Mouse (Mus musculus) spleen, adult 18-20 months (tissue): ENCODE results near the gene Hccs.
"Not testable (repeated sequence)": the region's sequence is repeated elsewhere in the genome, so short reads cannot be mapped to it uniquely, and the experiment has no call there.

Experiments used
- DNase-seq, 2 experiments: peaks; one replicate each; pipeline ENCODE4 v3.0.0; 2022; ENCODE audit warnings: mixed read lengths in 2 of 2

Gene Hccs

DNA sequence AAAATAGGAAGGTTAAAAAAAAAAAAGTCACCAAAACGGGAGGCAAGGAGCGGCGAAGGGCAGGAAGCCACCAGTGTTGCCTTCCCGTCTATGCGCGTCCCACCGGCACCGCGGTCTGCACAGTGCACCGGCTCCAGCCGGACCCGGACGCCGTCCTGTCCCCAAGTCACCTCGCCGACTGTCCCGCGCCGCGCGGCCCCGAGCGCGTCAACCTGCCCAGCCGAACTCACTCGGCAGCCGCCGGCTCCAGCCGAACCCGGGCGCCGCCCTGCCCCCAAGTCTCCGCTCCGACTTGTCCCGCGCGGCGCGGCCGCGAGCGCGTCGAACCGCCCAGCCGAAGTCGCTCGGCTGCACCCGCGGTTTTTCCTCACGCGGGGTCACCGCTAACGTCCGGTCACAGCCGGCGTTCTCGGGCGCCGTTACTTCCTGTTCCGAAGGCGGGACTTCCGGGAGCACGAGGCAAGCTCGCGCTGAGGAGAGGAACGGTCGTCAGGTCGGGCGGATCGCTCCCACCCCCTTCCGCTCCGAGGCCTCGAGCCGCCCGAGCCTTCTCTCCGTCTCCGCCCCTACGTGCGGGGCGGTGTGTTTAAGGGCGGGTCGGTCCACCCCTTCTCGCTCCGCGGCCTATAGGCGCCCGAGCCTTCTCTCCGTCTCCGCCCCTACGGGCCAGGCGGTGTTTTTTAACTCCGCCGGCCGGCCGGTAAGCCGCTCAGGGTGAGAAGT, at the start of gene Hccs:
Gene Hccs (minus strand): TSS at position 428 of the 723 bp plus-strand sequence.
- peak; percentile 71 to 82 for DNase-seq

DNA sequence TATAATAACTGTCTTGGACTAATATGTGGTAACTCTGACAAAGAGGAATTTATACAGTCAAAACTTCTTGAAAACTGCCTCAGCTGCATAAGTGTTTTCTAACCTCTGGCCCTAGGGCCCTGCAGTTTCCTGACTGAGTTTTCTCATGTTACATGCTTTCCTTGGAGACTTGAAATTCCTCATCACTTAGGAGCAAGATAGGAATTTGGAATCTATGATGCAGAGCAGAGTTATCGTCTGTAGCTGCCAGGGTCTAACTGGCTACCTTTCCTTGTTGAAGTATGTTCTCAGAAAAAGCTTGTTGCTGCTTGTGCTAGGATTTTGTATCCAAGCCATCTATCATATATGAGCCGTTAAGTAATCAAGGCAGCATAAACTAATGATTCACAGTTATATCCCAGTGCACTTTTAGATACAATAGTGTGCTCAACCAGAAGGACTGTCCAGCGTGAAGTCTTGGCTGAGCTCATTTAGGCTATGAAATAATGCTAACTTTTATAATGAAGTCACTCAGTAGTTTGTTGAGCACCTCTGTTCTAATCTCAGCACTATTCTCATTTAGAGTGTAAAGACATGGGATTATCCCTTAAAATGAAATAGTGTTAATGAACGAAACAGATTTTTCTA, 37.1 kb upstream of the Hccs start:
- DNase-seq, result no peak

GRCm38 (mm10) chrX:169338213-169338612, 18.0 kb upstream of the Hccs start:
- DNase-seq, result no peak

- DNase-seq, result no peak
These were observed 17.4 kb upstream of the Hccs start for GRCm38 (mm10) chrX:169337559-169337958.

GRCm38 (mm10) chrX:169332264-169332663, 12.1 kb upstream of the Hccs start:
- DNase-seq, result peak in 1 of 2 experiments; percentile 11

DNA sequence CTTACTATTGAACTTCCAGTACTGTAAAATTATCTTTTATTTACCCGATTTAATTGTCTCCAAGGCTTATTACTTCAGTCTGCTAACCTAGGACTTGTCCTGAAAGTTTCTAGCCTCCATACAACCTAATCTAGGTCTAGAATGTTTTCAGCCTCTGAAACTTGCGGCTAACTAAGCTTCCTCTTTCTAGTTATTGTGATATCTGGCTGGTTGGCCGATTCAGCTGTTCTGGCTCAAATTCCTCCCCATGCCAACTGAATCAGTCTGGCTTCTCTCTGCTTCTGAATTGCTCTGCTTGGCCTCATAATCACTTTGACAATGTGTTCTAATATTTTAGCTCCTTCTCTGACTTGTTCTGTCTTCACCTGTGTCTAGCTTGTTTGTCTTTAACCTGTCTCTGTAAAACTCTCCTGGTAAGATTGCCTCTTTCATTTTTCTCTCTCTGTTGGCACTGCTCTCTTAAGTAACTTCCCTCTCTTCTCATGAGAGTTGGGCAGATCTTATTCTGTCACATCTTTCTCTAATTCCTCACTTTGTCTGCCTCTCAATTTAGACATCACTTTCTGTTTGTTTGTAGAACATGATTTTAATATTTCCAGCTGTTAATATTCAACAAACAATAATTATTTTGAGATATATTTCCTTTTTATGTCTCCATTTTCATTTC, 5.9 kb upstream of the Hccs start:
- DNase-seq, result no peak

GRCm38 (mm10) chrX:169320668-169321005, 465 bp upstream of the Hccs start:
- DNase-seq, result not testable (repeated sequence)

GRCm38 (mm10) chrX:169319066-169319760, 959 bp downstream of the Hccs start:
- DNase-seq, result no peak

DNA sequence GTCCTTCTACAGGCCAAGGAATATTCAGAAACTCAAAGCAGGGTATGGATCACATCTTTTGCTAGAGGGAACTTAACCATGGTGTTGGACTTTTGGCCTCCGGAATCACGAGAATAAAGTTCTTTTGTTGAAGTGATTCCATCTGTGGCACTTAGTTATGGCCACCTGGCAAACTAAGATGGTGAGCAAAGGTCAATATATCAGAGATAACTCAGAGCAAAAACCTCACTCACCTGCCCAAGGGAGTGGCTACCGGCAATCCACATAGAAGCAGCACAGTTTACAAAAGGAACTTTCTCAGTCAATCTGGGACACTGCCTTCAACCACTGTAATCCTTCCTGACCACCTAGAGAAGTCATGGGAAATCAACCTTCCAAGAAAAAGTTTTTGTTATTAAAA, 11.6 kb downstream of the Hccs start:
- DNase-seq, result no peak

- peak in 1 of 2 experiments; percentile 38 for DNase-seq
These were observed 16.2 kb downstream of the Hccs start for GRCm38 (mm10) chrX:169303945-169304344.

GRCm38 (mm10) chrX:169302271-169303045, 17.7 kb downstream of the Hccs start:
- no peak for DNase-seq

- no peak for DNase-seq
These were observed 20.6 kb downstream of the Hccs start for GRCm38 (mm10) chrX:169299579-169299978.

DNA sequence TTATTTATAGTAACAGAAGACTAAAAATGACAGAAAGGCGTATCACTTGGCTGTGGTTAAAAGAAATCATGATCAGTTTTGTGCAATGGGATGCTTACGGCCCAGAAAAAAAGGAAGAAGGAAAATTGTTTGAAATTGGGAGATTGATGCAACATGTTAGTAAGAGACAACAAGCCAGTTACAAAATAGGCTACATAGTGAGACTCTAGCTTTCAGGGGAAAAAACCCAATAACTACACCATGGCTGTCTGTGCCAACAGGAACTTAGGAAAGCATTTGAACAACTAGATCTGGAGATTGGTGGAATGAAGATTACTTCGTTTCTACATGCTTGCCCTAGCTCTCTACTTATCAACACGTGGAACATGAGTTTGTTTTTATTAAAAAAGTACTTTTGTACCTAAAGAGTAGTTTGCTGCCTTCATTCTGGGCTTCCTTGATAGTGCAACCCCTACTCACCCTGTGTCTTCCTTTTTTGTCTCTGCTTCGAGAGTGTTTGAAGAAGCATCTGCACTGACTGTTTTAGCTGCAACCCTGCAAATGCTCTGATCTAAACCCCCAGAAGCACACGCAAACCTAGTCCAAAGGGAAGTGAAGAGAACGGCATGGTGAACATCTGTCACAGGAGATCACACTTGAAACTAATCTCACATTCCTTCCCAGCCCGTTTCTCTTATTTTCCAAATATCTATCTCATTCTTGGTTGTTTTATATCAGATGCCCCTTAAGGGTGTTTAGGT, 56.6 kb downstream of the Hccs start:
- no peak for DNase-seq

GRCm38 (mm10) chrX:169262212-169262611, 58.0 kb downstream of the Hccs start:
- DNase-seq, result no peak

GRCm38 (mm10) chrX:169261034-169261433, 59.1 kb downstream of the Hccs start:
- DNase-seq, result no peak

- no peak for DNase-seq
These were observed 63.4 kb downstream of the Hccs start for GRCm38 (mm10) chrX:169256741-169257140.

- no peak for DNase-seq
These were observed 64.3 kb downstream of the Hccs start for GRCm38 (mm10) chrX:169255915-169256314.

GRCm38 (mm10) chrX:169222357-169223062, 97.7 kb downstream of the Hccs start:
- no peak for DNase-seq

DNA sequence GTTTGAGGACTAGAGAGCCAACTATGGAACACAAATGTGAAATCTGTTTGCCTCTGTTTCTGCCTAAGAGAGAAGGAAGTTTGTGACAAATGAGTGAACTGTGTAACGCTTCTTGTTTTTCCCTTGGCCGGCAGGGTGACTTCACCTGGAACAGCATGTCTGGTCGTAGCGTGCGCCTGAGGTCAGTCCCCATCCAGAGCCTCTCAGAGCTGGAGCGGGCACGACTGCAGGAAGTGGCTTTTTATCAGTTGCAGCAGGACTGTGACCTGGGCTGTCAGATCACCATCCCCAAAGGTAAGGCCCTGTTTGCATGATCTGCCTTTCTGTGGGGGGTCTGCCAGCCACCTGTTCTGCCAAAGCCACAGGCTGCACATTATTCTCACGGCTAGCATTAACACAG, 100.1 kb downstream of the Hccs start:
- DNase-seq, result no peak

DNA sequence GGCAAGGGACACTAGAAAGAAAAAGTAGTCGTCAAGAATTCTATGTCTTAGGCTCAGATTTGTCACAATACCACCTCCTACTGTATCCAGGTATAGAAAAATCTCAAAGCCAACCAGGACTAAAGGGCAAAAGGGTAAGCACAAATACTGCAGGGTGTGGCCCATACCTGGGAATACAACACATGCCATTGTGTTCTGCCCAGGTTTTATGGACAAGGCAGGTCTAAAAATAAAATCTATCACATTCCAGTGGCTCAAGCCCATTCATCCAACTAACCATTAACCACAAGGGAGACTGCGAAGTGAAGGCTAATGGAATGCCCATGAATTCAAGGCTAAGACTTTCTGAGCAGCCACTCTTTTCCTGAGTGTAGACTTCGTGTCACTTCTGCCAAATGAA, 110.2 kb downstream of the Hccs start:
- no peak for DNase-seq
